Mouse (Mus musculus) Muller cell, postnatal 12 days (primary cell): ENCODE results near the gene Ccdc103.
A peak's percentile ranks its signal among the peaks of the same experiment; 100 is the strongest.

Source experiments
- DNase-seq: peaks from one replicate; pipeline ENCODE4 v3.0.0-alpha.2; 2015; ENCODE audit errors: inconsistent ontology term

The Ccdc103 gene

DNA sequence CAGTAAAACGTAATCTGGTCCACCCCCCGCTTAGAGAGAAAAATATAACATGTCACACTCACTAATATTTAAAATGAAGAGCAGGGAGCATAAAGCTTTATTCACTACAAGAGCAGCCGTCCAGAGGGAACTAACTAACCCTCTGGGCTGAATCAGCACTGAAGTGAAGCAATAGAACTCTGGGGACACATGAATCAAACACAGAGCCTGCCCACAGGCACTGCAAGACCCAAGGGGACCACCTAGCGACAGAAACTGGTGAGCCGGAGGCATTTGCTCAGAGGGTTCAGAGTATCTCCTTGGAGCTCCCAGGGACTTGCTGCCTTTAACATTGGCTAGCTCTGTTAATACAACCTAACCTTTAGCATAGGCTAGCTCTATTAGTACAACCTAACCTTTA, 9.1 kb downstream of the Ccdc103 start:
- DNase-seq: no peak

DNA sequence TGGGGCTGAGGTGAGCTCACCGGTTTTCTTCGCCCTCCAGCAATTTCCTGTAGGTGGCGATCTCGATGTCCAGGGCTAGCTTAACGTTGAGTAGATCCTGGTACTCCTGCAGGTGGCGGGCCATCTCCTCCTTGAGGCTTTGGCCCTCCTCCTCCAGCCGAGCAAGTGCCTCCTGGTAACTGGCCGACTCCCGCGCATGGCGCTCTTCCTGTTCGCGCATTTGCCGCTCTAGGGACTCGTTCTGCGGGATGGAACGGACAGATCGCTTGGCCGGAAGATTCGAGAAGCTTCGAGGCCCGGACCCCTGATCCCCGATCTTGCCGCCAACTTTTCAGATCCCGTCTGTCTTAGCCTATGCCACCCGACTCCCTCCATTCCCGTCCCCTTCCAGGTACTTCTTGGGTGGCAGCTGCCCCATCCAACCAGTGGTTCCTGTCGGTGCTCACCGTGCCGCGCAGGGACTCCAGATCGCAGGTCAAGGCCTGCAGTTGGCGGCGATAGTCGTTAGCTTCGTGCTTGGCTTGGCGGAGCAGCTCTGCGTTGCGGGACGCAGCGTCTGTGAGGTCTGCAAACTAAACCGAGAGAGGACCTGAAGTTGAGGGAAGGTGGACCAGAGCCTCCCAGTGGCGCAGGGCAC, 12.1 kb downstream of the Ccdc103 start:
- DNase-seq: peak; percentile 59

DNA sequence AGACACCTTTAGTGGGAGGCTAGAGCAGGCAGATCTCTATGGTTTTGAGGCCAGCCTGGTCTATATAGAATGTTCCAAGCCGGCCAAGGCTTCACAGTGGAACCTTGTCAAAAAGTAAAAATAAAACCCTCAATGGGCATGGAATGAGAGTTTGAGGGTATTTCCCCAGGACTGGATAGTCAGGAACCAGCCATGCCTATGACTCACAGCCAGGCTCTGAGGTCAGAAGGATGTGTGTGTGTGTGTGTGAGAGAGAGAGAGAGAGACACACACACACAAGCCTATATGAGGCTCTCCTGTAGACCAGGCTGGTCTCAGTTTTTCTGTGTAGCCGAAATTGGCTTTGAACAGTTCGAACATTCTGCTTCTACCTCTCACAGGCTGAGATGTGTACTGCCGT, 13.7 kb downstream of the Ccdc103 start:
- no peak for DNase-seq

DNA sequence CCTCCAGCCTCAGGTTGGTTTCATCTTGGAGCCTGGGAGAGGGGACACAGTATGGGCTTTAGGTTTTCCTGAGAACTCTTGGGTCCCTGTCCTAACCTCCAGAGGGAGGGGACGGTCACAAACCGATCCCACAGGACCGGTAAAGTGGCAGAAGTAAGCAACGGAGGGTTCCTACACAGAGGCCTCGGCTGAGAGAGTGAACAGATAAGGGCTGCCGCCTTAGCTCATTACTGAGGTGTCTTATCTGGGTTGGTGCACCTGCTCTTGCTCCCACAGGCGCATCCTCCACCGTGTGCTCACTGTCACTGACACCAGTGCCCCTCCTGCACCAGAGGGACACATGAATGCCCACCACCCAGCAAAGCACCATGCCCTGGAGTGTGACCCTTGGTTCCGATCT, 14.8 kb downstream of the Ccdc103 start:
- DNase-seq: no peak

DNA sequence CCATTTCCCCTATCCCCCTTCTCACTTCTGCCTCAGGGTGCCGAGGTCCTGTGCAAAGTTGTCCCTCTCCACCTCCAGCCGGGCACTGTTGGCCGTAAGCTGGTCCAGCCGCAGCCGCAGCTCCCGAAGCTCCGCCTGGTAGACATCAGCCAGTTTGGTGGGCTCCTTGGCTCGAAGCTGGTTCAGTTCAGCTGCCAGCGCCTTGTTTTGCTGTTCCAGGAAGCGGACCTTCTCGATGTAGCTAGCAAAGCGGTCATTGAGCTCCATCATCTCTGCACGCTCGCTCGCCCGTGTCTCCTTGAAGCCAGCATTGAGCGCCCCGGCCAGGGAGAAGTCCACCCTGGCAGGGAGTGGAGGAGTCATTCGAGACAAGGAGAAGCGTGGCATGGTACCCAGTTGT, 15.6 kb downstream of the Ccdc103 start:
- DNase-seq: no peak

DNA sequence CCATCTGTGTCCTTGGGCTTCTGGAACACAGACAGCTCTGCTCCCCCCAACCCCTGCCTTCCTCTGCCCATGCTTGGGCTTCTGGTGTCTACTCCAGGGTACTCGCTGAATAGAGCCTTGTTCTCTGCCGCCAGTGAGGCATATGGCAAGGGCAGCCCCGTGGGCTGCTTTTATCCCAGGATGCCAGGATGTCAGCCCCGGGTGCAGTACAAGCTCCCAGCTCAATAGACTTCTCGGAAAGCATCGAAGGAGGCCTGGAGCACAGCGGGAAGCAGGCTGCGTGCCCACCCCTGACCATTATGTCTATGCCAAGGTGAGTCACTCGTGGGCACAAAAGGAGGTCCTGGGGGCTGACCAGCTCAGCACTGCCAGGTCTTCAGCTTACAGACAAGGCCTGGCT, 17.4 kb downstream of the Ccdc103 start:
- peak; percentile 95 for DNase-seq

DNA sequence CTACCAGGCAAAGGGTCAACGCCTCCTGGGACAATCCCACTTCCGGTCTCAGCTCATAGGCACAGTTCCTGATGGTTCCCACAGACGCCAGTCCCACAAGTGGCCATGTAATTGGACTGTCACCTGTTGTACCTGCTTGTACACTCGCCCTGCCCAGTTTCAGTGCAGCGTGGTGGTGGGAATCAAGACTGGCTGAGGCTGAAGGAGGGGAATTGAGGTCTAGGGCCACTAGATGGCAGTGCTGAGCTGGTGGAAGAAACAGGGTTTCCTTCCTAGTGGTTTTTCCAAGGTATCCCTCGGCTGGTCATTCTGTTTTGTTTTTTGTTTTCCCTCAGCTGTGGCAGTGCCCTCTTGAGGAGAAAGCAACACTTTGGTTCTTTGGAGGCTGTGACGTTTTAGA, 19.8 kb downstream of the Ccdc103 start, which contains the start of gene Gfap:
Gene Gfap, minus strand, starts transcription at position 150 of the 400 bp plus-strand sequence.
- peak; percentile 84 for DNase-seq

DNA sequence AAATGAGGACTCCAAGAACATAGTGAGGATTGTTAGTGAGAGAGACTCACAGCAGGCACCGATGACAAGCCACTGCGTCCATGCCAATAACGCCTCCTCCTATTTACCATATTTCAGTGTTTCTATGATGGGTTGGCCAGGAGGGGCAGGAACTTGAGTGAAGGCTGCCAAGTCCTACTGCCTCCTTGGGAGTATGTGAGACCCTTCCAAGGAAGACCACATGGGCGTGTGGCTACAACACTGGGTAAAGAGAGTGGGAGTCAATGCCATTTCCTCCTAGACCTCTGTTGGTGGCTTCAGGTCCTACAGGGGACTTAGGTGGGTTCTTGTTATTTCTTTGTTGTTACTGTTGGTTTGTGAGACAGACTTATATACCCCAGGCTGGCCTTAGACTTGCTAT, 20.2 kb downstream of the Ccdc103 start:
- no peak for DNase-seq

DNA sequence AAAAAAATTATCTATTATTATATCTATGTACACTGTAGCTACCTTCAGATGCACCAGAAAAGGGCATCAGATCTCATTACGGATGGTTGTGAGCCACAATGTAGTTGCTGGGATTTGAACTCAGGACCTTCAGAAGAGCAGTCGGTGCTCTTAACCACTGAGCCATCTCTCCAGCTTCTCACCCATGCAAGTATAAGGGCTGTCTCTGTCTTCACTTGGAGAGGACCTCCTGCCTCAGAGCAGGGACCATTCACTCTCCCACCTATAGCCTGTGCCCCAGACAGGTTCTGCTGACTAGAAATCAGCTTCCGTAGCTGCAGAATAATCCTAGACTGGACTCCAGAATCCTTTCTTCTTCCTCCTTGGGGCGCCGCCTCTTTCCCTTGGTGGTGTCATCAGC, 21.1 kb downstream of the Ccdc103 start:
- no peak for DNase-seq

DNA sequence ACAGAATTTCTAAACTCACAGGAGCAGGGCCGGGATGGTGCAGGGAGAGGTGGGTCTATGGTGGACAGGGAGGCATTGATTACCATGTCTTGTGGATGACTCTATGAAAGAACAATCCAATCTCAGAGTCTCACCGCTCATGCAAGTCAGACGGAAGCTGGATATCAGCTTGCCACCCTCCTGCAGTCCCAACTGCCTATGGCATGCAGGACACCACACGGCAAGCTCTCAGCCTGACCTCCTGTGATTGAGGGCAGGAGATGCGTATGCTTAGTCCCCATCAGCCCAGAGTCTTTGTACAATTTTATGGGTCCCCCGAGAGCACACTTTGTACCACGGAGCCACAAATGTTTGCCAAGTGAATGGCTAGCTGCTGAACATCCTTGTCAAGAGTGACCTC, 22.6 kb downstream of the Ccdc103 start:
- DNase-seq: no peak

DNA sequence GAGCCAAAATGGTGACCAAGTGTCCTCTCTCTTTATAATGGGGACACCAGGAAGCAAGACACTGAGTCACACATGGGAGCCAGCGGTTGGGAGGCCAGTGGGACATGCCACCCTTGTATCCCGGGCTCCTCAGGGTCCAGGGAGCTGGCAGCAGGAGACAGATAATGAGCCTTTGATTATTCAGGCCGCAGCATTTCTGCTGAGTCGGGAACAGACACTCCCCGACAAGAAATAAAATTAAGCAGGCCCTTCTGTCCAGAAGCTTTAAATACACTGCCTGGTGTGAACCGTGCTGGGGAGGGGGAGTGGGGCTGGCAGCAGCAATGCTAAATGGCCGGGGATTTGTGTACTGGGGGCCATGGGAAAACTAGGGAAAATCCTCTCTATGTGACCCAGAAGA, 30.4 kb downstream of the Ccdc103 start:
- peak; percentile 53 for DNase-seq

DNA sequence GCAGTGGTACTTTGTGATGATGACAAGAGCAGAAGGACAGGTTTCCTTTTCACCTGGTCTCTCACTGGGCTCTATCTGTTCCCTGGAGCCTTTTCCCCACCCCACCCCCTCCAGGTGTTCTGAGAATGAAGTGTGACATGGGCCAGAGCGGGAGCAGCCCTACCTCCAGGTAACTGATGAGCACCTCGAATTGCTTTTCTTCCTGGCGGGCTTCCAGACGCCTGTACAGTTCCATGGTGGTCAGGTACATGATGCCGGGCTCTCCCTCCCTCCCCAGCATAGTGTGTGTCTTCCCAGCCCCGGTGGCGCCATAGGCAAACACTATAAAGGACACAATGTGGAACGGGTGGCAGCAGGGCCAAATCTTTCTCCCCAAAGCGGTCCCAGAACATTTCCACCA, 34.4 kb downstream of the Ccdc103 start:
- DNase-seq: no peak

DNA sequence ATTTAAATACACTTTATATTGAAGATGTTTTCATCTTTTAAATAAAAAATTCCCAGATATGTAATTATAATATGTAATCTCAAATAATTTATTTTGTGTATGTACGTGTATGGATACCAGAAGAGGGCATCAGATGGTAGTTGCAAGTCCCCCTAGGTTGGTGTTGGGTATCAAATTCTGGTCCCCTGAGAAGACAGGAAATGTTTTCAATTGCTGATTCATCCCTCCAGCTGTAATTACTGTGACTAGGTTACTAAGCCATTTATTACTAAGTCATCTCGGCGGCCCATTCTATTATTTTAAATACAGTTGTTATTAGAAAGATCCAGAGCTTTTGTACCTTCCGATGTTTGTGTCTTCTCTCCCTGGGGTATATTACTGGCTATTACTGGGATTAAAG, 37.1 kb downstream of the Ccdc103 start:
- no peak for DNase-seq

DNA sequence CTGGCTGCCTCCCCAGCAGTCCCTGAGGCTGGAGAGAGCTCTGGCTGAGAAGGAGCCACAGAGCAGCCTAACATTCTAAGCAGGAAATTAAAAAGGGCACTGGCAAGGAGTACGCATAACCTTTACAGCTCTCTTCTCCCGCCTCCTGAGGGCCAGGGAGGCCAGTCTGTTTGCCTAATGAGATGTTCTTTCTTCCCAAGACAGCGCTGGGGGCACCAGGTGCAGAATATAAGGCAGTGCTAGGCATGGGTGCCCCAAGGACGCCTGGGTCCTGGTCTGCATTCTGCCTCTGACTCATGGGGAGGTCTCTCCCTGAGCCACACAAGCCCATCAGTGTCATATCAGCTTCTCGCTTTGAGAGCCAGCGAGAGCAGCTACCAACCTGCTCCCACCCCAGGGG, 40.5 kb downstream of the Ccdc103 start:
- no peak for DNase-seq

DNA sequence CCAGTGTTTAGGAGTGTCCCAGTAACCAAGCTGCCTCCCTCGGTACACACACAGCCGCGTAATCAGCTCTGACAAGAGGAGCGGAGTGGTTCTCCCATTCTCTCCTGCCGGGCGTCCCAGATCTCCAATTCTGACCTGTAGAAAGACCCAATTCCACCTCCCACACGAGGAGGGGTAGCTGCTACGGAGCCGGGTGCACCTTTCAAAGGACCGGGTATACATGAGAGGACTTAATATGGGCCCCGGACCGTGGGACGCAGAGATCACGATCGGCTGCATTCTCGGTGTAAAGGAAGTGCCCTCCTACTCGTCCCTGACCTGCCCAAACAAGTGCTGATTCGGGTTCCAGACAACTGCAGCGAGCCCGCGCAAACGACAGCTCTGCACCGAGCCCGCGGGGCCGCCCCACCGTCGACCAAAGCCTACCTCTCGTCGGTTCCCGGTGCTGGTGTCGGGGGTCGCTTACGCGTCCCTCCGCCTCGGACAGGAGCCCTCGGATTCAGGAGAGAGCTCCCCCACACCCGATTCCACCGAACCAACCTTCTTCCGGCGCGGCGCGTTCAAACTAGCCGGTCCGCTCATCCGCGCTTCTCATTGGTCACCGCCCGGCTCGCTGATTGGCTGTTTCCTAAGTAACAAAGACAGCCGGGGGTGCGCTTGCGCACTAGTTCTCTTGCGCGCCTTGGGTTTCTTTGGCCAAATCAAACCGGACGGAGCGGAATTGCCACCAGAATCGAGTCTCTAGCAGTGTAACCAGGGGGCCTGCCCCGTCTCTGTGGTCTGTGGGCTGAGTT, 43.8 kb downstream of the Ccdc103 start, which contains the start of gene Kif18b:
Gene Kif18b, minus strand, starts transcription at position 568 of the 794 bp plus-strand sequence.
- DNase-seq: peak; percentile 98

DNA sequence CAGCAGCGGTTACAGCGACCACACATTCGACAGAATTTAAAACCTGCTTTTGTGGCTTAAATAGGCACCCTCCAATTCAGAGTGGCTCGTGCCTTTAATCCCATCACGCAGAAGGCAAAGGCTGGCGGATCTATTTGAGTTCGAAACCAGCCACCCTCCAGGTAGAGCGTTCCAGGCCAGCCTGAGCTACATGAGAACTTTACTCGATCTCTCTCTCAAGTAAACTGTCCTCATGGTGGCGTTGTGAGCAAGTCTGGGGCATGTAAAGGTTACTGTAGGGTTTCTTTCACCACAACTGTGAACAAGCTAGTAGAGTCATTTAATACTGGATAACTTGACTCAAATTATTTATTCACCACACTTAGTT, 44.3 kb downstream of the Ccdc103 start:
- no peak for DNase-seq

DNA sequence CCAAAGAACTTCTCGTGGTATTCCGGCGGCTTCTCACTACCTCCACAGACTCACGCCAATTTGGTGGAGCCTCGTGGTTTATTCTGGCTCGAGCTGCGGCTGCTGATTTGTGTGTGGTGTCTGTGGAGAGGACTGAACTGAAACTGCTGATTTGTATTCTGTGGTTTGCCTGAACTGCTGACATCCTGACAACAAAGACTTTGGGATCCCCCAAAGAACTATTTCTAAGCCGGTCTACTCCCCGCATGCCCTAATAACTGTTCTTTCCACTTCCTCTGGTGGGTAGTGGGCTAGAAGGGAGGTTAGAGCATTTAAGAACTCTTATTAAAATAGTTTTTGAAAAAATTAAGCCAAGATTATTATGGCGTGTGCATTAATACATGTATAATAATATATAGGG, 49.7 kb downstream of the Ccdc103 start:
- no peak for DNase-seq
